Mouse (Mus musculus): Measurements from ENCODE around the gene Slc47a2.
A peak's percentile ranks its signal among the peaks of the same experiment; 100 is the strongest.

Slc47a2 gene

GRCm38 (mm10) chr11:61278445-61279077, 64.1 kb downstream of the Slc47a2 start:
- DNase-seq (ENCODE audit: low spot score) = no peak

DNA sequence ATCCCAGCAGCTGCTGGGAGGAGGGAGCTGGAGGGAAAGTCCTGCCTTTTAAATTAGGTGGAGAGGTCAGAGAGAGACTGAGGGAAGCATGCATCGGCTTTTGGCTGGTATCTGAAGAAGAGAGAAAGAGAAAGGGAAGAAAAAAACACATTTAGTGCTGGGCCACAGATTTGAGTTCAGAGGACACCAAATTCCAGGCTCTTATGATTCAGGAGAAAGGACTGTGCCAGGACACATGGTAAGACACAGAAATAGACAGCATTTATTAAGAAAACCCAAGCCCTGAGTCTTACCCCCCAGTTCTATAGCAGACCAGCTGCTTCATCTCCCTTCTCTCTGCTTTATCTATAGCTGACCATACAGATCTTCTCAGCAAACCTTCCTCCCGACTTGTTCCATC, 64.7 kb downstream of the Slc47a2 start:
- DNase-seq (ENCODE audit: low spot score) = no peak

DNA sequence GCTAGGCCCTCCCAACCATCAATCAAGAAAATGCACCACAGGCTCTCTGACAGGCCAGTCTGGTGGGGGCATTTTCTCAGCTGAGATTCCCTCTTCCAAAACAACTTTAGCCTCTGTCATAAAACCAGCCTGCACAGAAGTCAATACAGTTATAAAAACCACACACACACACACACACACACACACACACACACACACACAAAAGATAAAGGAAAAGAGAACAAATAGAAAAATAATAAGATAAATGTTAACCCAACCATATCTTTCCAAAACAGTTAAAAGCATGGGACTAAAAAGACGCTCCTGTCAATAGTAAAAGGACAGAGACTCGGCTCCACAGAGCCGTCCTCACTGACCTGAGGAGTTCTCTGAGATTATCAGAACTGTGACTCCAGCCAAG, 66.2 kb downstream of the Slc47a2 start:
- DNase-seq (ENCODE audit: low spot score) = no peak

DNA sequence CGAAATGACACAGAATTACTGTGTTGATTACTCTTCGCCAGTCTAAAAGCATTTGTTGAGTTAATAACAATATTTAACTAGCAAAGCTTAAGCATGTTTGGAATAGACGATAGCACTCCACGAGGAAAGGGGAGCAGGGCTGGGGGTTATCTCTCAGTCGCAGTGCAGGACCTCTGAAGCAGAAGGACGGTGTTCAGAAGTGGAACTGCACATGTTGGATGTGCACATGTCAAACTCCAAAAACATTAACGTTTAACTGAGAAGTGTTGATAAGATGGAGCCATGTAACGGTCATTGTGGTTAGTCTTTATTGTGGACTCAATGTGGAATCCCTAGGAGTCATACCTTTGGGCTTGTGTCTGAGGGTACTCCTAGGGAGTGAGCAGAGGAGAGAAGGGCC, 67.6 kb downstream of the Slc47a2 start:
- no peak for DNase-seq (ENCODE audit: low spot score)

DNA sequence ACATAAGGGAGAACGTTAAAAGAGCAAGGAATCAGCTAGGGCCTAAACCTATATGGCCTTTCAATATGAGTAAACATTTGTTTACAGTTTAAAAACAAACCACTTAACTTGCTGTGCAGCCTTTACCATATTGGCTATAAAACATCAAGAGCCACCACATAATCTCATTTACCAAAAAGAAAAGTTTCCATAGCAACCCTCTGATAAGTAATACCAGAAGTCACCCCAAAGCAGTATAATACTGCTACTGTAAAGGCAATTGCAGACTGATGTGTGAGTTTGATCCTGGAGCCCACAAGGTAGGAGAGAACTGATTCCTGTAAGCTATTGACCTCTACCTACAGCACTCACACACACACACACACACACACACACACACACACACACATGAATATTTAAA, 68.2 kb downstream of the Slc47a2 start:
- no peak for DNase-seq (ENCODE audit: low spot score)

DNA sequence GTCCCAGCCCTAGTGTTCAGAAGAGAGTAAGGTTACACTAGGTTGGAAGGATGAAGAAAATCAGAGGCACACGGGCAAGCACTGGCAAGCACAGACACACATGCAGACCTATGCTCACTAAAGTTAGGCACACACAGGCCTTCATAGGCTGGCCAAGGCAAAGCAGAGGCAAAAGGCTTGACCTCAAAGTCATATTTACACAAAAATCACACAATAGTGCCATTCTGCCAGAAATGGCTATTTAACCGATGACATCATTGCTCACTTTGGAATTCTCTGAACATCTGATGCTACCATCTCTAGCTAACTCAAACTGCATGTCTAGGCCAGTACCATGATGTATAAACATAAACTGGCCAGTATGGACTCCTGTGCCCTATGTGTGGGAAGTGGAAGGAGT, 68.7 kb downstream of the Slc47a2 start:
- DNase-seq (ENCODE audit: low spot score) = no peak

DNA sequence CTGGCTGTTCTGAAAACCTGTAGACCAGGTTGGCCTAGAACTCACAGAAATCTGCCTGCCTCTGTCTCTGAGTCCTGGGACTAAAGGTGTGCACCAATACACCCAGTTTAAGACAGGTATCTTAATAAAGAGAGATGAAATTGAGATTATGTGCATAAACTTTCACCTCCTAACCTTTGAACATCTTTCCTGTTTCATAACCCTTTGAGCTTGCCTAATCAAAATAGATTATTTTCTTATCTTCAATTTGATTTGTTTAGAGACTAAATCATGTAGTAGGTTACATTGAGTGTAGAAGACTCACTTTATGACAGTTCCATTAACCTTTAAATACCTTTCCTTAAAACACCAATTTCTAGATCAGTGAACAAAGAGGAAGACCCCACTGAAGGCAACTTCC, 71.0 kb downstream of the Slc47a2 start:
- no peak for DNase-seq (ENCODE audit: low spot score)

GRCm38 (mm10) chr11:61270406-61270805, 72.3 kb downstream of the Slc47a2 start:
- DNase-seq (ENCODE audit: low spot score) = no peak

- DNase-seq (ENCODE audit: low spot score) = no peak
Observed at GRCm38 (mm10) chr11:61268626-61269349, 73.9 kb downstream of the Slc47a2 start.

DNA sequence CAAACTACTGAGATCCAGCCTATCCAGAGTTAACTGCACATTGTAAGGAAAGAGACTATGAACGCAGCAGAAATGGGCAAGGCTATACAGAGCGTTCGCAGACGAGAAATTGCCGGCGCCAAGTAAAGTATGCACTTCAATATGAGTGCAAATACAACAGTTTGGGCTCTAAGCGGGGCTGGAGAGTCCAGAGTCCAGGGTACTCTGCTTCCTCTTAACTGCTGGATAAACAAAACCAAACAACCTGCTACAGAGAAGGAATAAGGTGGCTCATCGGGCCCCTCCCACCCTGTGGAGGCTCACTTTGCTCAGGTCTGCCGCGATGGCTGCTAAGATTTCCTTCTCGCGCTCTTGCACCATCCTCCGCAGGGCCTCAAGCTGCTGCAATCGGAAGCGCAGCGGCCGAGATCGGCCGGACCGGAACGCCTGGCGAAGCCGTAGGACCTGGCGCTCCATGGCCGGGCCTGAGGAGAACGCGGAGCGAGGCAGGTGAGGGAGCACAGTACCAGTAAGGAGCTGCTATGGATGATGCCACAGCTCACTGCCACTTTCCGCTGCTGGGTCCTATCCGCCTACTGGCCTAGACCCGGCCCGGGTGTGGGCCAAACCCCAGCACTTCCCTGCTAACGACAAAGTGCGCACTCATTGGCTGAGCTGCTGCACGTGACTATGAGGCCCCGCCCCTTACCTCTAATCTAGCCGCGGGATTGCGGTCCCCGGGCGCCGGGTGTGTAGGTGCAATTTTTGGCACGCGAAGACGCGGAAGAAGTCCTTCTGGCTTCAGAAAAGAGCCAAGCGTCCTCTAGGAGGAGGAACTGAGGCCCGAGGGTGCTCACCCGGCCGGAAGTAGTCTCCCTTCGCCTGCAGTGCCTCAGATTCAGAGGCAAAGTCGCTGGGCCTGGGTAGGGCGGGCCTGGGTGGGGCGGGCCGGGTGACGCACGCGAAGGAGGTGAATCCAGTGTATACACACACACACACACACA, 75.8 kb downstream of the Slc47a2 start, which contains the start of gene Aldh3a2:
Gene Aldh3a2, minus strand, starts transcription at position 914 of the 983 bp plus-strand sequence.
- peak; percentile 83 for DNase-seq (ENCODE audit: low spot score)

- DNase-seq (ENCODE audit: low spot score) = no peak
Observed at GRCm38 (mm10) chr11:61263841-61264240, 78.8 kb downstream of the Slc47a2 start.

DNA sequence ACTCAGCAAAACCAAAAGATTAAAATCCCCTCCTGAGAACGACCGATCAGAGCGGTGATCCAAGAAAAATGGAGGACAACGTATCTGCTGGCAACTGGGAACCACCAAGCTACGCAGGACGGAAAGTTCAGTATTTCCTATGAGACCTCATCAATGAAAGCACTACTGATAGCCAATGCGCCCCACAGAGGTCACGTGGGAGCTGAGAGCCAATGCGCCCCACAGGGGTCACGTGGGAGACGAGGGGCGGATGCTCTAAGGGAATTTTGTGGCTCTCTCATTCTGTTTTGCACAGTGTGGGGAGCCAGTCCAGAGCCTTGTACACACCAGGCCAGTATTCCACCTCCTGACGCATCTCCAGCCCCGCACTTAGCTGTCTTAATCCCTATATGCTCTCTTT, 80.1 kb downstream of the Slc47a2 start:
- DNase-seq (ENCODE audit: low spot score) = no peak

GRCm38 (mm10) chr11:61259106-61259505, 83.6 kb downstream of the Slc47a2 start:
- DNase-seq (ENCODE audit: low spot score) = no peak

- no peak for DNase-seq (ENCODE audit: low spot score)
Observed at GRCm38 (mm10) chr11:61252807-61253206, 89.9 kb downstream of the Slc47a2 start.

DNA sequence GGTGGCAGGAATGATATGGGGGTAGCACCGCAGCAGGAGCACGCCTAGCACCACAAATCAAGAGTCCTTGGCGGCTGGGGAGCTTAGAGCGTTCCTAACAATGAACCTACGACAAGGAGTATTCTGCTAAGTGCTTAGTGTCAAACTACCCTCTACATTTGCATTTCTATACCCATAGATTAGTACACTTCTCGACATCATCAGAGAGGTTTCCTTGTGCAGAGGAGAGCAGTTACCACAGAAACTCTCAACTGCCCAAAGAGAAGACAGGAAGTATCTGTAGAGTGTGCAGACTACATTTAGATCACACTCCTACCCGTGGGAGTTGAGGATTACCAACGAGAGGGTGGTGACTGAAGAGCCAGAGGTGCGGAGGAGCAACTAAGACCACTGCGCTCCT, 90.9 kb downstream of the Slc47a2 start:
- DNase-seq (ENCODE audit: low spot score) = no peak
